Mouse (Mus musculus) embryonic facial prominence, embryonic 11.5 days (tissue): ENCODE measurements around the gene Gfi1b. TPM values are rescaled to one million over a fixed set of nuclear protein-coding genes. Genes with fewer than 3 reads are reported as not detected.

Experiments used
- ATAC-seq: fragments of 200-750 bp; cut with Nextera tagmentation; replicated peaks from 2 replicates; pipeline ENCODE4 v1.8.0; 2017; ENCODE audit warnings: low read depth; ENCODE audit not compliant: insufficient number of reproducible peaks, low FRiP score, low TSS enrichment
- DNase-seq: peaks from one replicate; pipeline ENCODE4 v3.0.0-alpha.2; 2015; ENCODE audit warnings: low spot score
- H3K27ac ChIP-seq: fragments of 300-500 bp; sonication (generic); replicated peaks from 2 replicates; pipeline ENCODE4 v1.5.1; 2014; ENCODE audit warnings: mild to moderate bottlenecking, low read depth, low read length, control low read depth
- H3K27me3 ChIP-seq: fragments of 300-500 bp; sonication (generic); 2 replicates; pipeline ENCODE4 v1.6.1; 2014; ENCODE audit warnings: mild to moderate bottlenecking, low read length, moderate library complexity, mixed read lengths; ENCODE audit not compliant: control insufficient read depth, insufficient read depth
- H3K36me3 ChIP-seq: fragments of 300-500 bp; sonication (generic); replicated peaks from 2 replicates; pipeline ENCODE4 v1.6.1; 2014; ENCODE audit warnings: low read depth, mild to moderate bottlenecking, low read length, moderate library complexity, mixed read lengths; ENCODE audit not compliant: control insufficient read depth, insufficient read depth
- H3K4me1 ChIP-seq: fragments of 300-500 bp; sonication (generic); 2 replicates; pipeline ENCODE4 v1.6.1; 2014; ENCODE audit warnings: low read length, mixed read lengths; ENCODE audit not compliant: control insufficient read depth, insufficient read depth
- H3K4me2 ChIP-seq: fragments of 300-500 bp; sonication (generic); 2 replicates; pipeline ENCODE4 v1.6.1; 2014; ENCODE audit warnings: low read depth, mild to moderate bottlenecking, control low read depth, low read length, moderate library complexity
- H3K4me3 ChIP-seq: fragments of 300-500 bp; sonication (generic); 2 replicates; pipeline ENCODE4 v1.5.1; 2014; ENCODE audit warnings: low read depth, low read length, control low read depth
- H3K9ac ChIP-seq: fragments of 300-500 bp; sonication (generic); replicated peaks from 2 replicates; pipeline ENCODE4 v1.6.1; 2014; ENCODE audit warnings: mild to moderate bottlenecking, control low read depth, low read length
- H3K9me3 ChIP-seq: fragments of 300-500 bp; sonication (generic); replicated peaks from 2 replicates; pipeline ENCODE4 v1.6.1; 2016; ENCODE audit warnings: mild to moderate bottlenecking, low read length, inconsistent platforms, mixed read lengths; ENCODE audit not compliant: control insufficient read depth
- WGBS: fragments of 180-500 bp; shearing (Covaris S2); extraction: QIAGEN DNeasy Blood & Tissue Kit; methylation state at CpG from one replicate; pipeline ENCODE4 v1.1.7; 2014; 5-methylcytosine and 5-hydroxymethylcytosine counted together
- polyA plus RNA-seq: library from polyadenylated mRNA; unstranded; fragments of >200 nt; fragmentation: Nextera tagmentation; extraction: Ambion mirVana; gene quantifications from 2 replicates; pipeline ENCODE4 v1.2.1, GENCODE M21; 2014

The Gfi1b gene
- polyA plus RNA-seq, 1 experiment from 2014 or later = 2.6 TPM

- Histone ChIP-seq H3K9me3 (no peaks in the 10 kb centered on the region), H3K4me2 (no peak overlapping the region), H3K27me3 (no peaks in the 10 kb centered on the region), H3K4me3 (no peak overlapping the region), H3K4me1 (no peaks in the 10 kb centered on the region), H3K36me3 (no peaks in the 10 kb centered on the region), H3K27ac (no peak overlapping the region), H3K9ac (no peak overlapping the region)
- 98% methylated on average over 5 of the region's 5 CpGs for WGBS
- ATAC-seq (no peak), DNase-seq (no peak)
These were observed 18.2 kb downstream of the Gfi1b start for GRCm38 (mm10) chr2:28603542-28603941.

GRCm38 (mm10) chr2:28601720-28602590 is 19.8 kb downstream of the Gfi1b start:
- WGBS = 57% methylated on average over 12 of the region's 12 CpGs
- Histone ChIP-seq H3K36me3 (no peaks in the 10 kb centered on the region), H3K9ac (no peak overlapping the region), H3K4me2 (no peak overlapping the region), H3K27ac (no peak overlapping the region), H3K4me3 (no peak overlapping the region), H3K9me3 (no peaks in the 10 kb centered on the region), H3K27me3 (no peaks in the 10 kb centered on the region), H3K4me1 (no peaks in the 10 kb centered on the region)
- ATAC-seq (no peak), DNase-seq (no peak)

GRCm38 (mm10) chr2:28599569-28599900 is 22.2 kb downstream of the Gfi1b start:
- no peak for DNase-seq
- H3K9ac ChIP-seq = no peak overlapping the region
- no peak for ATAC-seq
- H3K27me3 ChIP-seq = no peaks in the 10 kb centered on the region
- H3K27ac ChIP-seq = no peak overlapping the region
- H3K4me2 ChIP-seq = no peak overlapping the region
- no peaks in the 10 kb centered on the region for H3K4me1 ChIP-seq
- H3K36me3 ChIP-seq = no peaks in the 10 kb centered on the region
- H3K4me3 ChIP-seq = no peak overlapping the region
- no peaks in the 10 kb centered on the region for H3K9me3 ChIP-seq
- WGBS = 76% methylated on average over 6 of the region's 6 CpGs

GRCm38 (mm10) chr2:28598692-28599568 is 22.9 kb downstream of the Gfi1b start:
- DNase-seq = no peak
- ATAC-seq = no peak
- Histone ChIP-seq H3K27me3 (no peaks in the 10 kb centered on the region), H3K36me3 (no peaks in the 10 kb centered on the region), H3K9me3 (no peaks in the 10 kb centered on the region), H3K9ac (no peak overlapping the region), H3K4me2 (no peak overlapping the region), H3K4me1 (no peaks in the 10 kb centered on the region), H3K4me3 (no peak overlapping the region), H3K27ac (no peak overlapping the region)
- WGBS = 63% methylated on average over 12 of the region's 12 CpGs

GRCm38 (mm10) chr2:28597733-28598547 is 23.8 kb downstream of the Gfi1b start:
- no peak overlapping the region for H3K27ac ChIP-seq
- no peak for DNase-seq
- H3K4me3 ChIP-seq = no peak overlapping the region
- WGBS = 76% methylated on average over 7 of the region's 7 CpGs
- H3K36me3 ChIP-seq = no peaks in the 10 kb centered on the region
- no peak overlapping the region for H3K9ac ChIP-seq
- 0 out of 2 replicates have a peak, but pooled peaks have one; percentile 63 for ATAC-seq
- no peak overlapping the region for H3K4me2 ChIP-seq
- H3K9me3 ChIP-seq = no peaks in the 10 kb centered on the region
- H3K4me1 ChIP-seq = no peaks in the 10 kb centered on the region
- no peaks in the 10 kb centered on the region for H3K27me3 ChIP-seq

GRCm38 (mm10) chr2:28596998-28597397 is 24.8 kb downstream of the Gfi1b start:
- no peak for DNase-seq
- no peak overlapping the region for H3K4me3 ChIP-seq
- no peaks in the 10 kb centered on the region for H3K27me3 ChIP-seq
- ATAC-seq = no peak
- no peak overlapping the region for H3K4me2 ChIP-seq
- H3K36me3 ChIP-seq = no peaks in the 10 kb centered on the region
- 87% methylated on average over 7 of the region's 7 CpGs for WGBS
- no peak overlapping the region for H3K9ac ChIP-seq
- no peak overlapping the region for H3K27ac ChIP-seq
- H3K4me1 ChIP-seq = no peaks in the 10 kb centered on the region
- H3K9me3 ChIP-seq = no peaks in the 10 kb centered on the region

- no peak overlapping the region for H3K4me3 ChIP-seq
- WGBS = 81% methylated on average over 7 of the region's 7 CpGs
- no peak overlapping the region for H3K4me2 ChIP-seq
- DNase-seq = no peak
- H3K36me3 ChIP-seq = no peaks in the 10 kb centered on the region
- no peak for ATAC-seq
- no peaks in the 10 kb centered on the region for H3K9me3 ChIP-seq
- no peaks in the 10 kb centered on the region for H3K27me3 ChIP-seq
- no peak overlapping the region for H3K27ac ChIP-seq
- H3K9ac ChIP-seq = no peak overlapping the region
- H3K4me1 ChIP-seq = no peaks in the 10 kb centered on the region
These were observed 25.8 kb downstream of the Gfi1b start for GRCm38 (mm10) chr2:28596021-28596420.
